ENCODE assay signal across 11 mouse cellular contexts in the genomic region with DNA sequence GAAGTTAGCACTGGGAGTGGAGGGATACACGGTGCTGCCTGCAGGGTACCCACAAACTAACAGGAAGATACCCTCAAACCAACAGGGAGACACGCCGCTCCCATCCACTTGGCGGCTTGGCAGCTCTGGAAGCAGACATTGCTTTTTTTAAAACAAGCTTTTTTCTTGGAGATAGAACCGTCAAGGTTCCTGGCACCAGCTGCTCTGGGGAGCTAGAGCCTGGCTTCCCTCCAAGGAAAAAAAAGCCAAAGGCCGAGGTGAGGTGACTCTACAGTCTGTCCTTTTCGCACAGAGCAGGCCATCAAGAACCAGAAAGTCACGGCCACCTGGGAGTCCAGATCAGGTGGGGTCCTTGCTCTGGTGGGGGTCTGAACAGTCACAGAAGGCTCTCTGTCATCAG.
A peak's percentile ranks its signal among the peaks of the same experiment; 100 is the strongest.
DNase-seq lines count a peak whose midpoint lies in the region; ATAC-seq lines count a peak whose summit lies in the region.
"Had no signal": no experiment of that assay in that cellular context is flagged by ENCODE, and none has a peak within 500 bp of the region (broad histone marks: within the 10 kb centered on the region; RNA-seq: fewer than 3 reads in every experiment).

No protein-coding gene starts in this region.

- peaks cover 24% of the 10 kb centered on the region for H3K4me1 ChIP-seq in kidney, embryonic 14.5 days (ENCODE audit: control insufficient read depth, insufficient read depth, low read length)
- peaks cover 22% of the 10 kb centered on the region for H3K4me1 ChIP-seq in intestine, embryonic 15.5 days (replicated peaks)
- H3K4me1 ChIP-seq in forebrain, embryonic 16.5 days (replicated peaks; ENCODE audit: control insufficient read depth, insufficient read depth, low read length) = peaks cover 19% of the 10 kb centered on the region

- no peak overlapping the region for H3K27ac ChIP-seq in kidney, embryonic 14.5 days (ENCODE audit: low read depth, low read length)
- H3K27ac ChIP-seq in intestine, embryonic 15.5 days = peak overlapping the region; percentile 33
- no peak overlapping the region for H3K27ac ChIP-seq in forebrain, embryonic 16.5 days (ENCODE audit: low read length)
- H3K27ac ChIP-seq: liver, embryonic 14.5 days had no signal

- DNase-seq in kidney, adult 8-10 months = peak; percentile 43 to 59
- DNase-seq in adrenal gland, adult 2 months = peak; percentile 86
- peak; percentile 91 for DNase-seq in brain, adult 2 months (ENCODE audit: low read depth, low spot score)
- DNase-seq in retina, postnatal 1 day = no peak
- no peak for DNase-seq in spleen, postnatal 14 days (ENCODE audit: low spot score in 2 of 2)
- DNase-seq: gastrocnemius, postnatal 10 days; spleen, adult 18-20 months had no signal

- H3K36me3 ChIP-seq in kidney, embryonic 14.5 days (ENCODE audit: control insufficient read depth, insufficient read depth, low read length) = no peaks in the 10 kb centered on the region
- H3K36me3 ChIP-seq in intestine, embryonic 15.5 days = no peaks in the 10 kb centered on the region
- no peaks in the 10 kb centered on the region for H3K36me3 ChIP-seq in forebrain, embryonic 16.5 days (ENCODE audit: control insufficient read depth, insufficient read depth)

- WGBS in kidney, embryonic 14.5 days = 57% methylated on average over 8 of the region's 8 CpGs
- WGBS in intestine, embryonic 15.5 days = 42% methylated on average over 8 of the region's 8 CpGs
- 45% methylated on average over 8 of the region's 8 CpGs for WGBS in forebrain, embryonic 16.5 days

- H3K4me2 ChIP-seq in kidney, embryonic 14.5 days (replicated peaks; ENCODE audit: low read depth, low read length) = no peak overlapping the region
- no peak overlapping the region for H3K4me2 ChIP-seq in intestine, embryonic 15.5 days (replicated peaks)
- no peak overlapping the region for H3K4me2 ChIP-seq in forebrain, embryonic 16.5 days (ENCODE audit: low read length)

- no peak overlapping the region for H3K9ac ChIP-seq in kidney, embryonic 14.5 days (ENCODE audit: low read depth, low read length)
- H3K9ac ChIP-seq in intestine, embryonic 15.5 days = no peak overlapping the region
- no peak overlapping the region for H3K9ac ChIP-seq in forebrain, embryonic 16.5 days (replicated peaks; ENCODE audit: low read depth, low read length)
- H3K9ac ChIP-seq: liver, embryonic 14.5 days had no signal

- H3K4me3 ChIP-seq in kidney, embryonic 14.5 days (ENCODE audit: low read length) = no peak overlapping the region
- no peak overlapping the region for H3K4me3 ChIP-seq in intestine, embryonic 15.5 days (replicated peaks)
- H3K4me3 ChIP-seq in forebrain, embryonic 16.5 days (replicated peaks; ENCODE audit: low read length) = no peak overlapping the region

- H3K9me3 ChIP-seq in kidney, embryonic 14.5 days (ENCODE audit: control insufficient read depth, low read length) = no peaks in the 10 kb centered on the region
- H3K9me3 ChIP-seq in intestine, embryonic 15.5 days = no peaks in the 10 kb centered on the region
- no peaks in the 10 kb centered on the region for H3K9me3 ChIP-seq in forebrain, embryonic 16.5 days (ENCODE audit: control insufficient read depth, low read length)

- no peak for ATAC-seq in kidney, embryonic 14.5 days (ENCODE audit: low FRiP score, low TSS enrichment)
- ATAC-seq in intestine, embryonic 15.5 days = 0 out of 2 replicates have a peak, but pooled peaks have one; percentile 3
- ATAC-seq in forebrain, embryonic 16.5 days = no peak

- no peaks in the 10 kb centered on the region for H3K27me3 ChIP-seq in kidney, embryonic 14.5 days (ENCODE audit: control insufficient read depth, insufficient read depth, low read length)
- no peaks in the 10 kb centered on the region for H3K27me3 ChIP-seq in intestine, embryonic 15.5 days (replicated peaks)
- no peaks in the 10 kb centered on the region for H3K27me3 ChIP-seq in forebrain, embryonic 16.5 days (replicated peaks; ENCODE audit: control insufficient read depth, insufficient read depth, low read length)

Comparison
In these comparisons a context has a peak if more than half of its experiments do, and no peak if none do; other contexts are left out.
1. DNase-seq: peak in kidney, adult 8-10 months (2 of 2), adrenal gland, adult 2 months (single experiment) and brain, adult 2 months (single experiment); none in retina, postnatal 1 day (single experiment) and spleen, postnatal 14 days (0 of 2).